Mouse (Mus musculus): Measurements from ENCODE around the gene Morn2. TPM values are rescaled to one million over a fixed set of nuclear protein-coding genes. Genes with fewer than 3 reads are reported as not detected.
"Not testable (repeated sequence)": the region's sequence is repeated elsewhere in the genome, so short reads cannot be mapped to it uniquely, and the experiment has no call there.

Morn2 gene
- total RNA-seq (2021): 1 to 10 TPM; 8.8 to 9.7 TPM
- long read RNA-seq, experiment 1, transcript Morn2-202 (5 exons, 656 nt): major isoform, 7 of 7 reads
- long read RNA-seq, experiment 1, partial matches to known transcripts: 0 of 7 reads
- long read RNA-seq, experiment 1, other reads (novel, unspliced or antisense): 0 of 7 reads
- long read RNA-seq, experiment 2, transcript Morn2-202 (5 exons, 656 nt): major isoform, 17 of 18 reads
- long read RNA-seq, experiment 2, partial matches to known transcripts: 0 of 18 reads
- long read RNA-seq, experiment 2, other reads (novel, unspliced or antisense): 1 of 18 reads

- DNase-seq: peak; percentile 97 to 98
- intact Hi-C loops (cut with DNase I): loop anchor here (10.0 kb wide), 1 partner anchor 265 kb away; no protein-coding TSS in a partner anchor
Observed at GRCm38 (mm10) chr17:80290074-80290657, at the start of gene Morn2, which contains the start of gene Dhx57. Gene Morn2, plus strand, starts transcription at chr17:80290203. Gene Dhx57, minus strand, starts transcription at chr17:80290476.

GRCm38 (mm10) chr17:80241594-80241993, 48.4 kb upstream of the Morn2 start:
- intact Hi-C loops (cut with DNase I): no loop called here
- no peak for DNase-seq

- intact Hi-C loops (cut with DNase I): no loop called here
Observed at GRCm38 (mm10) chr17:80243116-80243515, 46.9 kb upstream of the Morn2 start.

GRCm38 (mm10) chr17:80252757-80253525, 37.1 kb upstream of the Morn2 start:
- DNase-seq: no peak
- intact Hi-C loops (cut with DNase I): no loop called here

More at GRCm38 (mm10) chr17:80243116-80243515, 46.9 kb upstream of the Morn2 start:
- DNase-seq: no peak

- no peak for DNase-seq
- intact Hi-C loops (cut with DNase I): no loop called here
Observed at GRCm38 (mm10) chr17:80254421-80254820, 35.6 kb upstream of the Morn2 start.

- intact Hi-C loops (cut with DNase I): no loop called here
- peak; percentile 57 to 59 for DNase-seq
Observed at GRCm38 (mm10) chr17:80255208-80255607, 34.8 kb upstream of the Morn2 start.

- intact Hi-C loops (cut with DNase I): no loop called here
- DNase-seq: peak in 1 of 2 experiments; percentile 2
Observed at GRCm38 (mm10) chr17:80267065-80267464, 22.9 kb upstream of the Morn2 start.

- peak in 1 of 2 experiments; percentile 1 for DNase-seq
- intact Hi-C loops (cut with DNase I): no loop called here
Observed at GRCm38 (mm10) chr17:80268151-80268550, 21.9 kb upstream of the Morn2 start.

GRCm38 (mm10) chr17:80270622-80271021, 19.4 kb upstream of the Morn2 start:
- intact Hi-C loops (cut with DNase I); DNase-seq: not testable (repeated sequence)

GRCm38 (mm10) chr17:80278255-80278654, 11.7 kb upstream of the Morn2 start:
- no peak for DNase-seq
- intact Hi-C loops (cut with DNase I): no loop called here

GRCm38 (mm10) chr17:80279340-80280070, 10.5 kb upstream of the Morn2 start:
- DNase-seq: no peak
- intact Hi-C loops (cut with DNase I): no loop called here

GRCm38 (mm10) chr17:80284446-80284845, 5.6 kb upstream of the Morn2 start:
- DNase-seq: no peak
- intact Hi-C loops (cut with DNase I): no loop called here

GRCm38 (mm10) chr17:80288012-80288411, 2.0 kb upstream of the Morn2 start:
- no peak for DNase-seq
- intact Hi-C loops (cut with DNase I): no loop called here

GRCm38 (mm10) chr17:80289280-80290073, 526 bp upstream of the Morn2 start:
- intact Hi-C loops (cut with DNase I): loop anchor here (10.0 kb wide), 1 partner anchor 265 kb away; no protein-coding TSS in a partner anchor
- DNase-seq: no peak

GRCm38 (mm10) chr17:80291148-80291547, 1.1 kb downstream of the Morn2 start:
- intact Hi-C loops (cut with DNase I): loop anchor here (10.0 kb wide), 1 partner anchor 264 kb away; no protein-coding TSS in a partner anchor
- DNase-seq: no peak

GRCm38 (mm10) chr17:80295258-80295657, 5.3 kb downstream of the Morn2 start:
- DNase-seq: no peak
- intact Hi-C loops (cut with DNase I): loop anchor here (10.0 kb wide), 1 partner anchor 260 kb away; no protein-coding TSS in a partner anchor

GRCm38 (mm10) chr17:80298844-80299243, 8.8 kb downstream of the Morn2 start:
- DNase-seq: no peak
- intact Hi-C loops (cut with DNase I): loop anchor here (10.0 kb wide), 1 partner anchor 256 kb away; no protein-coding TSS in a partner anchor

GRCm38 (mm10) chr17:80307251-80307650, 17.2 kb downstream of the Morn2 start, which contains the start of gene Arhgef33:
Gene Arhgef33, plus strand, starts transcription at chr17:80307407.
- intact Hi-C loops (cut with DNase I): no loop called here
- DNase-seq: no peak

- intact Hi-C loops (cut with DNase I): no loop called here
- no peak for DNase-seq
Observed at GRCm38 (mm10) chr17:80311761-80312160, 21.8 kb downstream of the Morn2 start.
